Mouse (Mus musculus) liver, embryonic 16.5 days (tissue): ENCODE data around the gene Ppp1r12a. TPM values are rescaled to one million over a fixed set of nuclear protein-coding genes. Genes with fewer than 3 reads are reported as not detected.

Experiments
- ATAC-seq: fragments of 200-750 bp; cut with Nextera tagmentation; 2 replicates; pipeline ENCODE4 v1.8.0; 2017; ENCODE audit warnings: low read depth, mild to moderate bottlenecking, moderate number of reproducible peaks, moderate library complexity
- H3K27ac ChIP-seq: fragments of 300-500 bp; sonication (generic); 2 replicates; pipeline ENCODE4 v1.5.1; 2014; ENCODE audit warnings: mild to moderate bottlenecking, low read length
- H3K27me3 ChIP-seq: fragments of 300-500 bp; sonication (generic); 2 replicates; pipeline ENCODE4 v1.6.1; 2014; ENCODE audit warnings: low read depth, low read length, mixed read lengths; ENCODE audit not compliant: control insufficient read depth, insufficient read depth
- H3K36me3 ChIP-seq: fragments of 300-500 bp; sonication (generic); 2 replicates; pipeline ENCODE4 v1.6.1; 2014; ENCODE audit warnings: mild to moderate bottlenecking; ENCODE audit not compliant: control insufficient read depth, insufficient read depth
- H3K4me1 ChIP-seq: fragments of 300-500 bp; sonication (generic); 2 replicates; pipeline ENCODE4 v1.6.1; 2014; ENCODE audit warnings: low read depth, low read length, mixed read lengths; ENCODE audit not compliant: control insufficient read depth
- H3K4me2 ChIP-seq: fragments of 300-500 bp; sonication (generic); 2 replicates; pipeline ENCODE4 v1.6.1; 2014; ENCODE audit warnings: low read depth, low read length, mixed read lengths
- H3K4me3 ChIP-seq: fragments of 300-500 bp; sonication (generic); 2 replicates; pipeline ENCODE4 v1.5.1; 2014; ENCODE audit warnings: low read depth, mild to moderate bottlenecking, low read length
- H3K9ac ChIP-seq: fragments of 300-500 bp; sonication (generic); 2 replicates; pipeline ENCODE4 v1.6.1; 2014; ENCODE audit warnings: low read depth, low read length
- H3K9me3 ChIP-seq: fragments of 300-500 bp; sonication (generic); replicated peaks from 2 replicates; pipeline ENCODE4 v1.6.1; 2016; ENCODE audit warnings: low read length; ENCODE audit not compliant: control insufficient read depth
- WGBS: fragments of 180-500 bp; shearing (Covaris S2); extraction: QIAGEN DNeasy Blood & Tissue Kit; methylation state at CpG from one replicate; pipeline ENCODE4 v1.1.7; 2014; ENCODE audit not compliant: insufficient replicate concordance; 5-methylcytosine and 5-hydroxymethylcytosine counted together
- polyA plus RNA-seq: library from polyadenylated mRNA; unstranded; fragments of >200 nt; fragmentation: Nextera tagmentation; extraction: Ambion mirVana; gene quantifications from 2 replicates; pipeline ENCODE4 v1.2.1, GENCODE M21; 2015

Gene Ppp1r12a
- polyA plus RNA-seq, 1 experiment from 2014 or later, result 29.7 TPM

GRCm38 (mm10) chr10:108133253-108133652 lies 28.7 kb upstream of the Ppp1r12a start:
- no peaks in the 10 kb centered on the region for H3K9me3 ChIP-seq
- no peak overlapping the region for H3K9ac ChIP-seq
- no peak overlapping the region for H3K4me3 ChIP-seq
- no peak for ATAC-seq
- H3K36me3 ChIP-seq, result no peaks in the 10 kb centered on the region
- no peak overlapping the region for H3K27ac ChIP-seq
- WGBS, result 77% methylated on average over 6 of the region's 6 CpGs
- no peak overlapping the region for H3K4me2 ChIP-seq
- no peaks in the 10 kb centered on the region for H3K4me1 ChIP-seq
- peaks cover 3% of the 10 kb centered on the region; the same call in 1 of the 2 replicates for H3K27me3 ChIP-seq

- Histone ChIP-seq H3K36me3 (no peaks in the 10 kb centered on the region), H3K4me2 (no peak overlapping the region), H3K27ac (no peak overlapping the region), H3K4me1 (no peaks in the 10 kb centered on the region), H3K27me3 (peaks cover 3% of the 10 kb centered on the region; the same call in 1 of the 2 replicates), H3K9me3 (no peaks in the 10 kb centered on the region), H3K9ac (no peak overlapping the region), H3K4me3 (no peak overlapping the region)
- no peak for ATAC-seq
- WGBS, result 61% methylated on average over 5 of the region's 5 CpGs
Observed at GRCm38 (mm10) chr10:108133745-108134144, 28.2 kb upstream of the Ppp1r12a start.

- ATAC-seq, result no peak
- WGBS, result 75% methylated on average over 5 of the region's 5 CpGs
- H3K9me3 ChIP-seq, result no peaks in the 10 kb centered on the region
- no peak overlapping the region for H3K4me2 ChIP-seq
- H3K9ac ChIP-seq, result no peak overlapping the region
- peaks cover 2% of the 10 kb centered on the region; the same call in 1 of the 2 replicates for H3K27me3 ChIP-seq
- no peak overlapping the region for H3K27ac ChIP-seq
- H3K4me3 ChIP-seq, result no peak overlapping the region
- no peaks in the 10 kb centered on the region for H3K36me3 ChIP-seq
- no peaks in the 10 kb centered on the region for H3K4me1 ChIP-seq
Observed at GRCm38 (mm10) chr10:108138347-108138746, 23.6 kb upstream of the Ppp1r12a start.

GRCm38 (mm10) chr10:108139788-108140187 lies 22.2 kb upstream of the Ppp1r12a start:
- no peak overlapping the region for H3K4me2 ChIP-seq
- no peaks in the 10 kb centered on the region for H3K36me3 ChIP-seq
- WGBS, result 22% methylated on average over 3 of the region's 3 CpGs
- no peaks in the 10 kb centered on the region for H3K4me1 ChIP-seq
- no peak overlapping the region for H3K9ac ChIP-seq
- no peaks in the 10 kb centered on the region for H3K27me3 ChIP-seq
- H3K4me3 ChIP-seq, result no peak overlapping the region
- H3K9me3 ChIP-seq, result no peaks in the 10 kb centered on the region
- no peak for ATAC-seq
- no peak overlapping the region for H3K27ac ChIP-seq

GRCm38 (mm10) chr10:108140742-108141141 lies 21.3 kb upstream of the Ppp1r12a start:
- no peak overlapping the region for H3K27ac ChIP-seq
- H3K4me3 ChIP-seq, result no peak overlapping the region
- ATAC-seq, result no peak
- H3K36me3 ChIP-seq, result no peaks in the 10 kb centered on the region
- no peak overlapping the region for H3K9ac ChIP-seq
- no peak overlapping the region for H3K4me2 ChIP-seq
- H3K27me3 ChIP-seq, result no peaks in the 10 kb centered on the region
- 71% methylated on average over 3 of the region's 3 CpGs for WGBS
- H3K9me3 ChIP-seq, result no peaks in the 10 kb centered on the region
- H3K4me1 ChIP-seq, result no peaks in the 10 kb centered on the region

- Histone ChIP-seq H3K36me3 (no peaks in the 10 kb centered on the region), H3K27ac (no peak overlapping the region), H3K4me2 (no peak overlapping the region), H3K4me3 (no peak overlapping the region), H3K9me3 (no peaks in the 10 kb centered on the region), H3K27me3 (no peaks in the 10 kb centered on the region), H3K4me1 (no peaks in the 10 kb centered on the region), H3K9ac (no peak overlapping the region)
- no peak for ATAC-seq
- WGBS, result 45% methylated on average over 4 of the region's 4 CpGs
Observed at GRCm38 (mm10) chr10:108143991-108144525, 17.9 kb upstream of the Ppp1r12a start.

GRCm38 (mm10) chr10:108145701-108146100 lies 16.3 kb upstream of the Ppp1r12a start:
- Histone ChIP-seq H3K4me2 (no peak overlapping the region), H3K36me3 (no peaks in the 10 kb centered on the region), H3K27me3 (no peaks in the 10 kb centered on the region), H3K9me3 (no peaks in the 10 kb centered on the region), H3K4me3 (no peak overlapping the region), H3K9ac (no peak overlapping the region), H3K27ac (no peak overlapping the region), H3K4me1 (no peaks in the 10 kb centered on the region)
- 71% methylated on average over 9 of the region's 9 CpGs for WGBS
- ATAC-seq, result no peak

GRCm38 (mm10) chr10:108147031-108147430 lies 15.0 kb upstream of the Ppp1r12a start:
- Histone ChIP-seq H3K9me3 (no peaks in the 10 kb centered on the region), H3K27me3 (no peaks in the 10 kb centered on the region), H3K36me3 (no peaks in the 10 kb centered on the region), H3K4me1 (no peaks in the 10 kb centered on the region), H3K4me3 (no peak overlapping the region), H3K4me2 (no peak overlapping the region), H3K27ac (no peak overlapping the region), H3K9ac (no peak overlapping the region)
- 65% methylated on average over 9 of the region's 9 CpGs for WGBS
- ATAC-seq, result no peak

- Histone ChIP-seq H3K27me3 (no peaks in the 10 kb centered on the region), H3K9me3 (no peaks in the 10 kb centered on the region), H3K4me3 (no peak overlapping the region), H3K9ac (no peak overlapping the region), H3K4me1 (no peaks in the 10 kb centered on the region; the same call in 1 of the 2 replicates), H3K4me2 (no peak overlapping the region), H3K36me3 (no peaks in the 10 kb centered on the region), H3K27ac (no peak overlapping the region)
- ATAC-seq, result no peak
- 53% methylated on average over 3 of the region's 3 CpGs for WGBS
Observed at GRCm38 (mm10) chr10:108153301-108153700, 8.7 kb upstream of the Ppp1r12a start.
